Mouse (Mus musculus) kidney, adult 2 months (tissue): ENCODE measurements around the gene Dcun1d4.

Experiments used
- CTCF ChIP-seq: fragments of 200-500 bp; conservative IDR thresholded peaks from 2 replicates; pipeline ENCODE4 v1.5.1; 2011; ENCODE audit warnings: low read depth, mild to moderate bottlenecking, control low read depth, low read length, moderate library complexity, mixed read lengths; ENCODE audit not compliant: insufficient read depth, insufficient read length
- POLR2A ChIP-seq: fragments of 200-500 bp; IDR thresholded peaks from one replicate; pipeline ENCODE4 v1.6.1; 2011; ENCODE audit warnings: low read depth, low read length, control low read depth

GRCm38 (mm10) chr5:73434764-73435163 is 46.0 kb upstream of the Dcun1d4 start:
- TF ChIP-seq POLR2A (no peak), CTCF (no peak)
